Mouse (Mus musculus) intestine, embryonic 14.5 days (tissue): Measurements from ENCODE around the gene Gm49380. TPM values are rescaled to one million over a fixed set of nuclear protein-coding genes. Genes with fewer than 3 reads are reported as not detected.

Experiments
- ATAC-seq: fragments of 200-750 bp; cut with Nextera tagmentation; replicated peaks from 2 replicates; pipeline ENCODE4 v1.8.0; 2017; ENCODE audit warnings: low read depth, moderate number of reproducible peaks, moderate TSS enrichment, moderate library complexity; ENCODE audit not compliant: low FRiP score, low TSS enrichment
- DNase-seq: peaks from one replicate; pipeline ENCODE4 v3.0.0-alpha.2; 2018; ENCODE audit warnings: low spot score
- H3K27ac ChIP-seq: fragments of 300-500 bp; sonication (generic); 2 replicates; pipeline ENCODE4 v1.5.1; 2014; ENCODE audit warnings: low read depth, mild to moderate bottlenecking, control low read depth
- H3K27me3 ChIP-seq: fragments of 300-500 bp; sonication (generic); replicated peaks from 2 replicates; pipeline ENCODE4 v1.6.1; 2014; ENCODE audit warnings: low read length, control low read depth; ENCODE audit not compliant: control insufficient read depth, insufficient read depth
- H3K36me3 ChIP-seq: fragments of 300-500 bp; sonication (generic); 2 replicates; pipeline ENCODE4 v1.6.1; 2014; ENCODE audit warnings: low read length, control low read depth; ENCODE audit not compliant: control insufficient read depth, insufficient read depth
- H3K4me1 ChIP-seq: fragments of 300-500 bp; sonication (generic); replicated peaks from 2 replicates; pipeline ENCODE4 v1.6.1; 2014; ENCODE audit warnings: low read length, control low read depth, mixed read lengths; ENCODE audit not compliant: control insufficient read depth, insufficient read depth
- H3K4me2 ChIP-seq: fragments of 300-500 bp; sonication (generic); 2 replicates; pipeline ENCODE4 v1.6.1; 2014; ENCODE audit warnings: low read length
- H3K4me3 ChIP-seq: fragments of 300-500 bp; sonication (generic); 2 replicates; pipeline ENCODE4 v1.5.1; 2014; ENCODE audit warnings: low read depth, low read length, control low read depth, mixed read lengths
- H3K9ac ChIP-seq: fragments of 300-500 bp; sonication (generic); 2 replicates; pipeline ENCODE4 v1.6.1; 2014; ENCODE audit warnings: mild to moderate bottlenecking, low read length
- H3K9me3 ChIP-seq: fragments of 300-500 bp; sonication (generic); 2 replicates; pipeline ENCODE4 v1.6.1; 2016; ENCODE audit warnings: low read length, control low read depth; ENCODE audit not compliant: control insufficient read depth
- WGBS: fragments of 180-500 bp; shearing (Covaris S2); extraction: QIAGEN DNeasy Blood & Tissue Kit; methylation state at CpG from one replicate; pipeline ENCODE4 v1.1.7; 2014; 5-methylcytosine and 5-hydroxymethylcytosine counted together
- polyA plus RNA-seq: library from polyadenylated mRNA; unstranded; fragments of >200 nt; fragmentation: Nextera tagmentation; extraction: Ambion mirVana; gene quantifications from 2 replicates; pipeline ENCODE4 v1.2.1, GENCODE M21; 2014

The Gm49380 gene
- polyA plus RNA-seq, 1 experiment from 2014 or later: 0.14 TPM

GRCm38 (mm10) chr9:44033957-44034727 is 79.2 kb downstream of the Gm49380 start:
- DNase-seq: no peak
- Histone ChIP-seq H3K9me3 (no peaks in the 10 kb centered on the region), H3K4me3 (no peak overlapping the region), H3K9ac (no peak overlapping the region), H3K36me3 (no peaks in the 10 kb centered on the region), H3K4me2 (no peak overlapping the region), H3K4me1 (no peaks in the 10 kb centered on the region), H3K27ac (no peak overlapping the region), H3K27me3 (no peaks in the 10 kb centered on the region)
- 62% methylated on average over 13 of the region's 13 CpGs for WGBS
- no peak for ATAC-seq

GRCm38 (mm10) chr9:44033317-44033716 is 80.0 kb downstream of the Gm49380 start:
- Histone ChIP-seq H3K4me3 (no peak overlapping the region), H3K9ac (no peak overlapping the region), H3K36me3 (no peaks in the 10 kb centered on the region), H3K9me3 (no peaks in the 10 kb centered on the region), H3K4me2 (no peak overlapping the region), H3K27me3 (no peaks in the 10 kb centered on the region), H3K27ac (no peak overlapping the region), H3K4me1 (no peaks in the 10 kb centered on the region)
- no peak for DNase-seq
- 92% methylated on average over 5 of the region's 5 CpGs for WGBS
- no peak for ATAC-seq

GRCm38 (mm10) chr9:44031946-44032345 is 81.4 kb downstream of the Gm49380 start:
- H3K4me3 ChIP-seq: no peak overlapping the region
- no peaks in the 10 kb centered on the region for H3K9me3 ChIP-seq
- DNase-seq: no peak
- no peak overlapping the region for H3K4me2 ChIP-seq
- no peaks in the 10 kb centered on the region for H3K4me1 ChIP-seq
- no peak overlapping the region for H3K27ac ChIP-seq
- ATAC-seq: no peak
- H3K9ac ChIP-seq: no peak overlapping the region
- no peaks in the 10 kb centered on the region for H3K27me3 ChIP-seq
- 64% methylated on average over 4 of the region's 4 CpGs for WGBS
- H3K36me3 ChIP-seq: no peaks in the 10 kb centered on the region

- Histone ChIP-seq H3K4me2 (no peak overlapping the region), H3K4me3 (no peak overlapping the region), H3K4me1 (no peaks in the 10 kb centered on the region), H3K36me3 (no peaks in the 10 kb centered on the region), H3K27ac (no peak overlapping the region), H3K9ac (no peak overlapping the region), H3K9me3 (no peaks in the 10 kb centered on the region), H3K27me3 (no peaks in the 10 kb centered on the region)
- ATAC-seq: no peak
- 75% methylated on average over 5 of the region's 5 CpGs for WGBS
- no peak for DNase-seq
Measured at GRCm38 (mm10) chr9:44031079-44031478, 82.2 kb downstream of the Gm49380 start.

- Histone ChIP-seq H3K9ac (no peak overlapping the region), H3K27ac (no peak overlapping the region), H3K9me3 (no peaks in the 10 kb centered on the region), H3K4me2 (no peak overlapping the region), H3K36me3 (no peaks in the 10 kb centered on the region), H3K27me3 (no peaks in the 10 kb centered on the region), H3K4me1 (no peaks in the 10 kb centered on the region), H3K4me3 (no peak overlapping the region)
- no peak for ATAC-seq
- WGBS: 89% methylated on average over 4 of the region's 4 CpGs
- no peak for DNase-seq
Measured at GRCm38 (mm10) chr9:44030646-44031045, 82.7 kb downstream of the Gm49380 start.

GRCm38 (mm10) chr9:44029580-44030236 is 83.6 kb downstream of the Gm49380 start:
- no peak for ATAC-seq
- Histone ChIP-seq H3K36me3 (no peaks in the 10 kb centered on the region), H3K27ac (no peak overlapping the region), H3K4me3 (no peak overlapping the region), H3K27me3 (no peaks in the 10 kb centered on the region), H3K9ac (no peak overlapping the region), H3K4me1 (no peaks in the 10 kb centered on the region), H3K4me2 (no peak overlapping the region), H3K9me3 (no peaks in the 10 kb centered on the region)
- DNase-seq: no peak
- 51% methylated on average over 5 of the region's 5 CpGs for WGBS

- Histone ChIP-seq H3K9me3 (no peaks in the 10 kb centered on the region), H3K27ac (no peak overlapping the region), H3K9ac (no peak overlapping the region), H3K36me3 (no peaks in the 10 kb centered on the region), H3K4me2 (no peak overlapping the region), H3K27me3 (no peaks in the 10 kb centered on the region), H3K4me3 (no peak overlapping the region), H3K4me1 (no peaks in the 10 kb centered on the region)
- 82% methylated on average over 3 of the region's 3 CpGs for WGBS
- no peak for ATAC-seq
- DNase-seq: no peak
Measured at GRCm38 (mm10) chr9:44024096-44024495, 89.2 kb downstream of the Gm49380 start.

GRCm38 (mm10) chr9:44022100-44022847 is 91.0 kb downstream of the Gm49380 start:
- Histone ChIP-seq H3K4me3 (no peak overlapping the region), H3K27ac (no peak overlapping the region), H3K36me3 (no peaks in the 10 kb centered on the region), H3K4me2 (no peak overlapping the region), H3K4me1 (no peaks in the 10 kb centered on the region), H3K9ac (no peak overlapping the region), H3K27me3 (no peaks in the 10 kb centered on the region), H3K9me3 (no peaks in the 10 kb centered on the region)
- DNase-seq: no peak
- WGBS: 65% methylated on average over 8 of the region's 8 CpGs
- no peak for ATAC-seq
